Mouse (Mus musculus): ENCODE data around the gene Klre1.

GRCm38 (mm10) chr6:129591508-129591907 is 13.8 kb downstream of the Klre1 start, which contains the start of gene Klrd1:
- TF ChIP-seq CTCF (IDR thresholded peaks at IDR 0.05; ENCODE audit: extremely low read depth, insufficient read length, insufficient replicate concordance, low read depth, low read length) (no peak), POLR2A (IDR thresholded peaks at IDR 0.05; ENCODE audit: low read depth, low read length) (no peak)
